Mouse (Mus musculus): ENCODE measurements around the gene Dolpp1.

DNA sequence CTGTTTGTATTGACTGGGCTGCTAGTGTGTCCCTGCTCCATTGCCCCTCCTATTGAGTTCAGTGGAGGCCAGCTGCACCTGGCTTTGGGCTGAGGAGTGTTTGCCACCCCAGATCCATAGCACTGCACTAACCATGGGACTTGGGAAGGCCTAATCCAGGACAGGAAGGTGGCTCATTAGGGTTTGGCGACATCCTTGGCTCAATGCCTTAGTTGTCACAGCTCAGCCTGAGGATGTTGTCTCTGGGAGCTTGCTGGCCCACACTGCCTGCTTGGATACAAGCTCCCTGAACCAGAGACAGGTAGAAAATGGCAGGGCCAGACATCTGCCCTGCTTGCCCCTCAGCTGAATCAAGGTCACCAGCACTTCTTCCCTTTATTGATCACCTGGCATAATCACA, 9.5 kb downstream of the Dolpp1 start:
- TF ChIP-seq MYOD1 (IDR thresholded peaks at IDR 0.05; ENCODE audit: control insufficient read depth, insufficient read length, low read depth): no peak
- no peak for TF ChIP-seq MAX (IDR thresholded peaks at IDR 0.05)
- no peak for TF ChIP-seq CTCF (IDR thresholded peaks at IDR 0.05; ENCODE audit: control insufficient read depth, insufficient read depth, insufficient read length)
- TF ChIP-seq FOSL1 (IDR thresholded peaks at IDR 0.05; ENCODE audit: insufficient read depth, low read length, poor library complexity, severe bottlenecking): no peak
- no peak for TF ChIP-seq USF1 (IDR thresholded peaks at IDR 0.05; ENCODE audit: low read depth)
- no peak for TF ChIP-seq CEBPB (IDR thresholded peaks at IDR 0.05; ENCODE audit: low read depth)

All from C2C12 (cell line).